Mouse (Mus musculus) megakaryocyte, embryonic 14.5 days (primary cell): ENCODE measurements around the gene Cacna1b.

ENCODE experiments used
- FLI1 ChIP-seq: IDR thresholded peaks from 2 replicates; pipeline ENCODE4 v1.6.1; 2012; ENCODE audit warnings: low read length, inconsistent platforms, mixed read lengths
- GATA1 ChIP-seq: IDR thresholded peaks from 3 replicates; pipeline ENCODE4 v1.6.1; 2012; ENCODE audit warnings: mixed read lengths, low read length, inconsistent platforms, borderline replicate concordance

DNA sequence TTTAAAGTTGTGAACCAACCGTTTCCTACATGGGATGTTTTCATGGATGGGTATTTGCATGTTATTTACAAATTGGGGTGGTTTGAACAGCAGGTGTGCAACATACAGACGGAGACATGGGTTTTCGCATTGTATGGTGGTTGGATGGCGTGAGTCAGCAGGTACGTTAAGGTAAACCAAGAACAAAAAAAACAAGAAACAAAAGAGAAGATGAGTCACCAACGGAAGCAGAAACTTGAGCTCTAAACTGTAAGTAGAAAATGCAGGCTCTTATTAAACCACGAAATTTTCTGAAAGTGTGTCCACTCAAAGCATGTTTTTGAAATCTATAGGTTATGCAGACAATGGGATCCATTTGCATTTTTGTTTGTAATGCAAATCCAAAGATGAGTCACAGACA lies 120.1 kb downstream of the Cacna1b start:
- TF ChIP-seq GATA1 (no peak), FLI1 (no peak)
